Mouse (Mus musculus) layer of hippocampus, postnatal 36 days (tissue): ENCODE data around the gene Ccr3. TPM values are rescaled to one million over a fixed set of nuclear protein-coding genes. Genes with fewer than 3 reads are reported as not detected.
"Not testable (repeated sequence)": the region's sequence is repeated elsewhere in the genome, so short reads cannot be mapped to it uniquely, and the experiment has no call there.

Experiments used
- DNase-seq, 2 experiments: peaks; one replicate each; pipeline ENCODE4 v3.0.0; 2022
- total RNA-seq, 2 experiments: library from RNA; stranded (reverse); gene quantifications; 2 replicates each; pipeline ENCODE4 v1.2.3; 2021

Ccr3 gene
- total RNA-seq, 2 experiments from 2014 or later, result not detected

DNA sequence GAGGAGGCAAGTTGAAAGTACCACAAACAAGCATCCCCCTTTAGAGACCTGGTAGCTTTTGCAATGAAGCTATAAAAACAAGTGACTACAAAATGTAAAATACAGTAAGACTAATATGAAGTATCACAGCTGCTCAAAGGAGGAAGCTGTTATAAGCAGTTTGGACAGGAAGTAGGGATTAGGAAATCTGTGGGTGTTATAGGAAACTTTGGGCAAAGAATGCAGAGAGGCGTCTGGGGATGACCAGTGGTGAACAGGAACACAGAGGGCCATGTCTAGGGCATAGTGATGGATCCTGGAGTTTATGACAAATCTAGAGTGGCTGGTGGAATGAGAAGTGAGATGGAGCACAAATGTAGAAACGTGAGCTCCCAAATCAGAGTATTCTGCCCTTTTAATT is 31.8 kb downstream of the Ccr3 start:
- no peak for DNase-seq

- no peak for DNase-seq
These were observed 34.5 kb downstream of the Ccr3 start for GRCm38 (mm10) chr9:124056158-124056709.

- DNase-seq, result no peak
These were observed 38.0 kb downstream of the Ccr3 start for GRCm38 (mm10) chr9:124059660-124060352.

GRCm38 (mm10) chr9:124061474-124062432 is 40.0 kb downstream of the Ccr3 start:
- DNase-seq, result not testable (repeated sequence)

- no peak for DNase-seq
These were observed 44.9 kb downstream of the Ccr3 start for GRCm38 (mm10) chr9:124066572-124067103.

GRCm38 (mm10) chr9:124068098-124069058 is 46.6 kb downstream of the Ccr3 start:
- DNase-seq, result no peak

DNA sequence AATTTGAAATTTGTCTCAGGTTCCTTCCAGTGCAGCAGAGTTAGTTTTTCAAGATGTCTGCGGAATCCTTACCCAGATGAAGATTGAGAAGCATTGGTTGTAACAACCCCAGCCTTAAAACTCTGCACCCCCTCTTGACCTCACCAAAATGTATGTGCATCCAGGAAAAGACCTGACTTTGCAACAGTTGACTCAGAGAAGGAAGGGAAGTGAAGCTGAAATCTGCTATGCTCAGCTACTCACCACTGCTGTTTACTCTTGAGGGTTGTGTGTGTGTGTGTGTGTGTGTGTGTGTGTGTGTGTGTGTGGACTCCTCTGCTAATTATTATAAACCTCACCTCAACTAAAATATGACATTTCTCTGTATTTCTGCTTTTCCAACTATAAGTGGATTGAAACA is 49.7 kb downstream of the Ccr3 start:
- no peak for DNase-seq

DNA sequence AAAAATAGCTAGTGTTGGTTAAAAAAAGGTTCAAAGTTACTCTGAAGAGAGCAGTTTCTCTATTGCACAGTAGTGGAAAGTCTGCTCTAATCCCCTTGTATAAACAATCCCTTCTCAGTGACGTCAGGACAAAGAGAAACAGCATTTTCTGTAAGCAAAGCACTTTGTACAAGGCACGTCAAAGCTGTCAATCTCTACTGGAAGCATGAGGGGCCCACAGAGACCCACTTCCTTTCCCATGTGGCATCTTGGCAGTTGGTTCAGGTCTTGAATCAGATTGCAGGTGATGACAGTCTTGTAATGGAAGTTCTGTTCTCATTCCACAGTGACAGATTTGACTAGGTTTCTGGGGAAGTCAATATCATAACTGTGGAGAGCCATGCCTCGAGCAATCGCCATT is 58.0 kb downstream of the Ccr3 start:
- no peak for DNase-seq

- not testable (repeated sequence) for DNase-seq
These were observed 58.7 kb downstream of the Ccr3 start for GRCm38 (mm10) chr9:124080471-124080870.

Other genes starting within 250 kb of the Ccr3 start
- not detected for gene Cxcr6, start 215.5 kb upstream of the Ccr3 start, total RNA-seq
- 10 to 100 TPM; 41.3 to 47.8 TPM for gene Fyco1, start 170.1 kb upstream of the Ccr3 start, total RNA-seq
- not detected for gene Xcr1, start 159.9 kb upstream of the Ccr3 start, total RNA-seq
- under 1 TPM; 0.18 to 0.22 TPM for gene Ccr1, start 53.3 kb upstream of the Ccr3 start, total RNA-seq
- not detected for gene Ccr1l1, start 43.6 kb upstream of the Ccr3 start, total RNA-seq
- under 1 TPM; 0.12 to 0.30 TPM for gene Ccr2, start 80.0 kb downstream of the Ccr3 start, total RNA-seq
- gene Ccr5, start 99.6 kb downstream of the Ccr3 start, total RNA-seq, result 10 to 100 TPM in 1 of 2 experiments, 1 to 10 TPM in 1; 8.1 to 12.1 TPM